Mouse (Mus musculus) kidney, adult 10 weeks (tissue): ENCODE measurements around the gene Zfp956. TPM values are rescaled to one million over a fixed set of nuclear protein-coding genes. Genes with fewer than 3 reads are reported as not detected.

Source experiments
- polyA plus RNA-seq: library from polyadenylated mRNA; stranded (reverse); fragments of 350-450 nt; fragmentation: Illumina TruSeq; extraction: RNeasy Lipid Tissue Mini Kit (QIAGEN cat#74804); gene quantifications from one replicate; pipeline ENCODE4 v1.2.3, GENCODE M21; 2014; ENCODE audit warnings: low read depth, low replicate concordance

The Zfp956 gene
- polyA plus RNA-seq, result 1.1 TPM

GRCm38 (mm10) chr6:47953191-47953726, at the start of gene Zfp956:
TSS of gene Zfp956 (plus strand) at chr6:47953390.

GRCm38 (mm10) chr6:47920447-47921340, 32.5 kb upstream of the Zfp956 start, which contains the start of gene Zfp212:
TSS of gene Zfp212 (plus strand) at chr6:47920476.

Other genes with a start within 250 kb of the Zfp956 start
- gene Pdia4, start 140.0 kb upstream of the Zfp956 start, polyA plus RNA-seq, result 69.0 TPM
- 2.4 TPM for gene Zfp786, start 122.5 kb upstream of the Zfp956 start, polyA plus RNA-seq
- gene Zfp398, start 117.7 kb upstream of the Zfp956 start, polyA plus RNA-seq, result 11.2 TPM
- gene Zfp282, start 76.2 kb upstream of the Zfp956 start, polyA plus RNA-seq, result 1.3 TPM
- 2.4 TPM for gene Zfp212, start 32.9 kb upstream of the Zfp956 start, polyA plus RNA-seq
- 4.9 TPM for gene Zfp777, start 95.5 kb downstream of the Zfp956 start, polyA plus RNA-seq
- 6.0 TPM for gene Zfp746, start 133.2 kb downstream of the Zfp956 start, polyA plus RNA-seq